Mouse (Mus musculus) gastrocnemius, postnatal 10 days (tissue): ENCODE measurements around the gene Lhfpl4. TPM values are rescaled to one million over a fixed set of nuclear protein-coding genes. Genes with fewer than 3 reads are reported as not detected.

Experiments
- DNase-seq: peaks from one replicate; pipeline ENCODE4 v3.0.0; 2021; ENCODE audit warnings: mixed read lengths
- long read RNA-seq, 2 experiments: library from polyadenylated mRNA; stranded (forward); transcript quantifications; one replicate each; pipeline ENCODE4 v2.0.0; 2021
- total RNA-seq, 2 experiments: library from RNA; stranded (reverse); gene quantifications; 2 replicates each; pipeline ENCODE4 v1.2.3; 2021

Lhfpl4 gene
- under 1 TPM; 0.75 to 0.81 TPM for total RNA-seq
- long read RNA-seq, experiment 1, partial matches to known transcripts: 2 of 2 reads
- long read RNA-seq, experiment 1, other reads (novel, unspliced or antisense): 0 of 2 reads
- long read RNA-seq, experiment 2, partial matches to known transcripts: 0 of 1 reads
- long read RNA-seq, experiment 2, other reads (novel, unspliced or antisense): 1 of 1 reads

DNA sequence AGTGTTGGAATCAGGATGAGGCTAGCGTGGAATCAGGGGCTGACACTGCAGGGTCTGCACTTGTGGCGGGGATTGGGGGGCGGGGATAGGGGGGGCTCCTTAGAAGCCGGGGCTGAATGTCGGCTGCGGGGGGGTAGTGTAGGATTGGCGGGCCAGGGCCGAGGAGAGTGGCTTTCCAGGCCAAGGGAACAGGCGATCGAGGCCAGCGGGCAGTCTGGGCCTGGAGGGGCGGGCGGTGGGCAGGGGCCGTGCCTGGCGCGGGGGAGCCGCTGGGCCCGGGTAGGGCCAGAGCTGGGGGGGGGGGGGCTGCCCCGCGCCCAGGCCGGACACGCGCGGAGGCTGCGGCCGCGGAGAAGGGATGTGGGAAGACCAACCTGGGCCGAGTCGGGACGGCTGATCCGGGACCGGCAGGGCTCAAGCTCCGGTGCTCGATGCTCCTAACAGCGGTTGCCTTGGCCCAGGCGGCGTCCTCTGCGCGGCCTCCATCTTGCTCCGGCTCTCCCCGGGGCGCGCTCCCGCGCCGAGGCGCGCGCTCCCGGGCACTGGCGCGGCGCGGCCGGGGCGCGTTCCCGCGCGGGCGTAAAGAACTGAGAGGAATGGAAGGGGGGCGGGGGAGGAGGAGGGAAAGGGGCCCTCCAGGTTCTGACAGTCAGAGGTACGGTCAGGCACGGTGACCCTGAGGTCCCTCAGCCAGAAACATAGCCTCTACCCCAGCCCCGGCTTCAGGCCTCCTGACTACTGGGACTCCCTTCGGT is at the start of gene Lhfpl4:
Lhfpl4 (minus strand) TSS at position 544 of the 755 bp plus-strand sequence.
- peak; percentile 13 for DNase-seq

GRCm38 (mm10) chr6:113242753-113243152 is 47.6 kb upstream of the Lhfpl4 start:
- no peak for DNase-seq

- no peak for DNase-seq
These were observed 43.3 kb upstream of the Lhfpl4 start for GRCm38 (mm10) chr6:113238442-113238841.

DNA sequence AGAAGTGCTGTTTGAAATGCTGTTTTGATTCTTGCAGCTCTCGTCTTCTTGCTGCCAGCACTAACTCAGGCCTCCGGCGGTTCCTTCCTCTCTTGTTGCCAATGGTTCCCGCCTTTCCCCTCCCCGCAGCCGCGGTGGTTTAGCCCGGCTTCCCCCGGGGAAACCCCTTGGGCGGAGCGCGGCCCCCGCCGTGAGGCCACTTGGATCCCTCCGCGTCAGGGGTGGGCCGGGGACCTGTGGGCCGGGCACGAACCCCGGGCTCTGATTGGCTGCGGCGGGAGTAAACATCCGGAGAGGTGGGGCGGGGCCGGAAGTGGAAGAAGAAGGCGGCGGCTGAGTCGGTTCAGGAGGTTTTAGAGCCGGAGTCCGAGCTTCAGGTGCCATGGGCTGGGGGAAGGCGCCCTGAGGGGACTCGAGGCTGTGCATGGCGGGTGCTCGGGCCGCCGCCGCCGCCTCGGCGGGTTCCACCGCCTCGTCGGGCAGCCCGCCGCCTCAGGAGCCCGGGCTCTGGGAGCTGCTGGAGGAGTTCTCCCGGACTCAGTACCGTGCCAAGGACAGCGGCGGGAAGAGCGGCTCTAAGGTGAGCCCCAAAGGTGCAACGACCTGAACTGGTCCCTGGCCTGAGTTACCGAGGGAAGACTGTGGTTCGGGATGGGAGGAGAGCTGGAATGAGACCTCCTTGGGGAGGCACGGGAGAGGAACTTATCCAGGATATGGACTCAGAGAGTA is 42.5 kb upstream of the Lhfpl4 start, which contains the start of gene Mtmr14:
Mtmr14 (plus strand) TSS at position 302 of the 729 bp plus-strand sequence.
- peak; percentile 99 for DNase-seq

- no peak for DNase-seq
These were observed 40.0 kb upstream of the Lhfpl4 start for GRCm38 (mm10) chr6:113235141-113235540.

- no peak for DNase-seq
These were observed 31.5 kb upstream of the Lhfpl4 start for GRCm38 (mm10) chr6:113226705-113227104.

GRCm38 (mm10) chr6:113225798-113226197 is 30.6 kb upstream of the Lhfpl4 start:
- no peak for DNase-seq

DNA sequence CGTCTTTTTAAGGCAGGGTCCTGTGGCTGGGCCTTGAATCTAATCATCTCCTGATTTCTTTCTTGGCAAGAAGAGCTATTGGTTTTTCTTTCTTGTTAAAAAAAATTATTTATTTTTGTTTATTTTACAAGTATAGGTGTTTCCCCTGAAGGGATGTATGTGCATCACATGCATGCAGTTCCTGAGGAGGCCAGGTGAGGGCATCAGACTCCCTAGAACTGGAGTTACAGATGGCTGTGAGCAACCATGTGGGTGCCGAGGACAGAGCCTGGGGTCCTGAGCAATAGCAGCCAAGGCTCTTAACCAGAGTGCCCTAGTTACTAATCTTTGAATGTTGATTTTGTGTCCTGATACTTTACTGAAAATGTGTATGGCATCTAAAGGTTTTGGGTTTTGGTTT is 21.1 kb upstream of the Lhfpl4 start:
- no peak for DNase-seq

GRCm38 (mm10) chr6:113195596-113195992 is 410 bp upstream of the Lhfpl4 start:
- DNase-seq: no peak

GRCm38 (mm10) chr6:113194517-113194840 is 705 bp downstream of the Lhfpl4 start:
- DNase-seq: no peak

GRCm38 (mm10) chr6:113193765-113194460 is 1.3 kb downstream of the Lhfpl4 start:
- DNase-seq: peak; percentile 19

DNA sequence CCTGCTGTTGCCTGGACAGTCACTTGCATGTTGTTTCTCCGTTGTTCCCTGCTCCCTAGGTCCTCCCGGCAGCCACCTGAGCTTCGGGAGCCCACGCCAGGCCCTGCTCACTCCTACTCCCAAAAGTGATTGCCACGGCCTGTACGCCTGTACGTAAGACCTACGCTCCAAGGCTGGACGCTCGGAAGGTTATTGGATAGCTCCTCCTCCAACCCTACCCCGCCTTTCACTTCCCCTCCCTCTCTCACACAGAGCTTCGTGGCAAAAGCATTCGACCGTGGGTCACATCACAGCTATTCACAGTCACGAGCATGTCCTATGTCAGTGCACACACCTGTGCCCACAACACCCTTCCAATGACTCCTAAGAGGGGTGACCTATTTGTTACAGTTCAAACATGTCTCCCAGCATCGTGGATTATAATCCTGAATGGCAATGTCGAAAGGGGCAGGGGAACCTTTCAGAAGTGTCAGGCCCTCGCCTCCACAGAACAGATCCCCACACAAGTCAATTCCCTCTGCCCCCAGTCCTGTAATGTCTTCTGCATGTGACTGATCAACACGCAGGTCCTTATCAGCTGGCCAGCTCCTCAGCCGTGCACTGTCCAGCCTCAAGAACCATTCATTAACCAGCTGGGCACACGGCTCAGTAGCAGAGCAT is 10.2 kb downstream of the Lhfpl4 start:
- no peak for DNase-seq

DNA sequence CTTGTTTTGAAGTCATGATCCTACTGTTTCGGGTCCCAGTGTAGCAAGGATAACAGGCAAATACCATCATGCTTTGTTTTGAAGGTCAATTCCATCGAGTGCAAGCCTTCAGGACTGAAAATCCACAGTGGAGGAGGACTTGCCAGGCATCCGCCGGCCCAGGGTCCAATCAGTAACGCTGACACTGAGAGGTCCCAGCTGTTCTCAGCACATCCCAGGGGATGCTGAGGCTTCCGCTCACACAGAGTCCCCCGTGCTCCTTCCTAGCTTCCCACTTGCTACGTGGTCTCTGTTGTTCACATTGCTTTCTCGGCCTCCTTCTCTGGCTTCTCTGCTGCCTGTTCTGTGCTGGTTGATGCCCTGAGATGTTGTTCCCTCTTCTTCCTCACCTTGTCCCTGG is 11.0 kb downstream of the Lhfpl4 start:
- DNase-seq: no peak

- no peak for DNase-seq
These were observed 15.9 kb downstream of the Lhfpl4 start for GRCm38 (mm10) chr6:113179195-113179733.

DNA sequence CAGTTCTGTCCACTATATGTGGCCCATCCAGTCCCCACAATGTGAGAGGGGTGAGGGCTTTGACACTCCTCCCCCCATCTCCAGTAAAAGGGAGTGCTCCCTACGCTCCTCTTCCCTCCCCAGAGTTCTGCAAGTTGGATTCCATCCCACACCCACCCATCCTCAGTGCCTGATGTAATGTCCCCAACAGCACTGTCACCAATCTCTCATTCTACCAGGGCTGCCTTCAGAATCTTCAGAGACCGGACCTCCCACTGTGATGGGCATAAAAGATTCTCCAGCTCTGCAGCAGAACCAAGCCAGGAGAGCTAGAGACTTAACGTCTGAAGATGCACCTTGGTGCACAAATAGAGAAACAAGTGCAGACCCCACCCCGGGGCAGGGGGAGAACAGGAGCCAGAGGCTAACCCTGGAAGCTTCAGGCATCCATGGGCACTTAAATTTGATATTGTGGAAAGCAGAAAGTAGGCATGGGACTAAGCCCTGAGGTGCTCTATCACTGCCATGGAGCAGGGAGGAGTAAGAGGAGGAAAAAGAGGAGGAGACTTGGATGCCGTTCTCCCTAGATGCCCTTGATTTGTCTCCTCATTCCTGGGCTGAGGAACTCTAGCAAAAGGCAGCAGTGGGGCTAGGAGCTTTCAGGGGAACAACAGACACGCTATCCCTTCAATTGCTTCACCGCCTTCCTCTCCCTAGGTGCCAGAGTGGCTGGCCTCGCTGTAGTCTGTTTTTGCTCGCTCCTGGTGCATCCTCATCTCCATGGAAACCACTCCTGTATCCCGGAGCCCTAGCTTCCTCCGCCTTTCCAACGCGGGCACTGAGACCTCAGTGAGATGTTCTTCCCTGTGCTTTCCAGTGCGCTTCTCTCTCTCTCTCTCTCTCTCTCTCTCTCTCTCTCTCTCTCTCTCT is 16.6 kb downstream of the Lhfpl4 start:
- no peak for DNase-seq

- no peak for DNase-seq
These were observed 18.6 kb downstream of the Lhfpl4 start for GRCm38 (mm10) chr6:113176613-113177012.

- no peak for DNase-seq
These were observed 19.7 kb downstream of the Lhfpl4 start for GRCm38 (mm10) chr6:113175469-113175868.

- peak; percentile 63 for DNase-seq
These were observed 22.6 kb downstream of the Lhfpl4 start for GRCm38 (mm10) chr6:113172568-113172967.

DNA sequence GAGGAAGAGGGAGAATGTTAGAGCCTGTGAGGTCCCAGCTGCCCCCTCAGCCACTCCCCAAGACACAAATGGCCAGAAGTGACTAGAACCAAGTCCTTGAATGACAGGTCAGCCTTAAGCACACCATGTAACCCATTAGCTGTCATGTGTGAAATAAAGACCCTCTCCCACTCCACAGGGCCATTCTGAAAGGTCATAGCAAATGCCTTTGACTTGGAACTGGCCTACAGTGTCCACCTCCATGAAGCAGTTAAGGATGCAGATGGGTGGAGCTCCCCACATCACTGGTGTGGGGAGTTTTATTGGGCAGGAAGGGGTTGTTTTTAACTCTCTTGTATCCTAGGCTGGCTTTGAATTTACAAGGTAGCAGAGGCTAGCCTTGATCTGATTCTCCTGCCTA is 23.2 kb downstream of the Lhfpl4 start:
- DNase-seq: no peak

GRCm38 (mm10) chr6:113170651-113171050 is 24.5 kb downstream of the Lhfpl4 start:
- DNase-seq: no peak

- DNase-seq: no peak
These were observed 25.3 kb downstream of the Lhfpl4 start for GRCm38 (mm10) chr6:113169852-113170251.
